Mouse (Mus musculus) ES-Bruce4 (cell line): Measurements from ENCODE around the gene Pck2. TPM values are rescaled to one million over a fixed set of nuclear protein-coding genes. Genes with fewer than 3 reads are reported as not detected.

Experiments
- H3K27ac ChIP-seq: 2 replicates; pipeline ENCODE4 v1.5.1; 2012; ENCODE audit warnings: low read length, inconsistent platforms; ENCODE audit not compliant: insufficient read depth
- H3K27me3 ChIP-seq: 2 replicates; pipeline ENCODE4 v1.6.1; 2012; ENCODE audit warnings: mild to moderate bottlenecking, low read length, inconsistent platforms; ENCODE audit not compliant: control insufficient read depth, poor library complexity, insufficient read depth, severe bottlenecking
- H3K36me3 ChIP-seq: 2 replicates; pipeline ENCODE4 v1.6.1; 2012; ENCODE audit warnings: inconsistent platforms, mild to moderate bottlenecking, low read length, moderate library complexity; ENCODE audit not compliant: control insufficient read depth, poor library complexity, insufficient read depth, severe bottlenecking
- H3K4me1 ChIP-seq: one replicate; pipeline ENCODE4 v1.8.1; 2011; ENCODE audit warnings: low read length; ENCODE audit not compliant: control insufficient read depth, insufficient read depth
- H3K4me3 ChIP-seq: 2 replicates; pipeline ENCODE4 v1.5.1; 2011; ENCODE audit warnings: low read depth, mild to moderate bottlenecking, low read length
- H3K9ac ChIP-seq: 2 replicates; pipeline ENCODE4 v1.6.1; 2012; ENCODE audit warnings: low read depth, mild to moderate bottlenecking, inconsistent platforms; ENCODE audit not compliant: poor library complexity, severe bottlenecking
- H3K9me3 ChIP-seq: replicated peaks from 2 replicates; pipeline ENCODE4 v1.6.1; 2012; ENCODE audit warnings: mild to moderate bottlenecking, low read length, inconsistent platforms; ENCODE audit not compliant: control insufficient read depth, poor library complexity, insufficient read depth, severe bottlenecking
- CTCF ChIP-seq: IDR thresholded peaks from one replicate; pipeline ENCODE4 v1.8.1; 2011; ENCODE audit warnings: low read depth, low read length
- EP300 ChIP-seq: IDR thresholded peaks from 2 replicates; pipeline ENCODE4 v1.6.1; 2011; ENCODE audit warnings: low read depth, low read length; ENCODE audit not compliant: insufficient read depth
- POLR2A ChIP-seq: IDR thresholded peaks from one replicate; pipeline ENCODE4 v1.8.1; 2011; ENCODE audit warnings: low read length; ENCODE audit not compliant: insufficient read depth
- polyA plus RNA-seq: library from polyadenylated mRNA; stranded (reverse); fragments of >200 nt; gene quantifications from 2 replicates; pipeline ENCODE4 v1.2.4, GENCODE M21; 2011; ENCODE audit warnings: low read depth; ENCODE audit not compliant: missing spikeins, insufficient read depth, insufficient read length

Gene Pck2
- polyA plus RNA-seq, 1 experiment = 21.2 TPM

GRCm38 (mm10) chr14:55561860-55562259 lies 21.8 kb downstream of the Pck2 start:
- Histone ChIP-seq H3K36me3 (peaks cover 3% of the 10 kb centered on the region; the same call in 1 of the 2 replicates), H3K27me3 (no peaks in the 10 kb centered on the region), H3K4me1 (no peaks in the 10 kb centered on the region), H3K9me3 (no peaks in the 10 kb centered on the region), H3K9ac (no peak overlapping the region), H3K4me3 (no peak overlapping the region), H3K27ac (no peak overlapping the region)
- TF ChIP-seq EP300 (no peak), CTCF (no peak), POLR2A (no peak)

DNA sequence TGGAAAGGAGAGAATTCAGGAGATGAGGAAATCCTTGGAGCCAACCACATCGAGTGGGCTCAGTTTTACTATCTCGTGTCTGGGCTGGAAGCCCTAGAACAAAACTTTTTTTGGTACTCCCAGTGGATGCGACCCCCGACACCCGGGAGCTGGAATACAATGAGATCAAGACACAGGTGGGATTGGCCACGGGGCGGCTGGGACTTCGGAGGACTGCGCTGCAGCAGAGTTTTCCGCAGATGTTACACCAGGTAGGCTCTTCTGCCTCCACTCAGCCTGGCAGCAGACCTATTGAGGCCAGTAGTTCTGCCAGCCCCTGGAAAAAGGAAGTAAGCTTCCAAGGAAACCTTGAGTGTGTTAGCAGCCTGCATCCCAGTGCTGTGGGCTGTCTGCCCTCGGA lies 23.2 kb downstream of the Pck2 start:
- Histone ChIP-seq H3K9me3 (no peaks in the 10 kb centered on the region), H3K36me3 (peaks cover 3% of the 10 kb centered on the region; the same call in 1 of the 2 replicates), H3K27me3 (no peaks in the 10 kb centered on the region), H3K4me1 (no peaks in the 10 kb centered on the region), H3K27ac (no peak overlapping the region), H3K4me3 (no peak overlapping the region), H3K9ac (no peak overlapping the region)
- TF ChIP-seq CTCF (no peak), POLR2A (no peak), EP300 (no peak)

GRCm38 (mm10) chr14:55565748-55566147 lies 25.7 kb downstream of the Pck2 start:
- Histone ChIP-seq H3K27ac (no peak overlapping the region), H3K4me1 (no peaks in the 10 kb centered on the region), H3K27me3 (no peaks in the 10 kb centered on the region), H3K4me3 (no peak overlapping the region), H3K9me3 (no peaks in the 10 kb centered on the region), H3K9ac (no peak overlapping the region), H3K36me3 (peaks cover 6% of the 10 kb centered on the region; the same call in 1 of the 2 replicates)
- TF ChIP-seq CTCF (no peak), POLR2A (no peak), EP300 (no peak)

DNA sequence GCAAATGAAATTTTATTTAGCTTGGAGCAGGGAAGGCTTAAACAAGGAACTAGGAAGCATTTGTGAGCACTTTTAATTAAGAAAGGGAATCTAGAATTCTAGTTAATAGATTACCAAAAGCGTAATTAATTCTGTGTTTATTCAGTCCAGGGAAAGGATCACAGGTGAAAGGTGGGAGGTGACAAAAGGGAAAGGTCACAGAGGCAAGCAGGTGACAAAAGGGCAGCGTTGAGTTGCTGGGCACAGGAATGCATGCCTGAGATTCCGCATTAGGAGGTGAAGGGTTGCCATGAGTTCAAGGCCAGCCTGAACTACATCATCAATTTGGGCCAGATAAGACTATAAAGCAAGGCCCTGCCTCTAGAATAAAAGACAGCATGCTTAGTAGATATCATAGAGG lies 27.4 kb downstream of the Pck2 start:
- peaks cover 6% of the 10 kb centered on the region; the same call in 1 of the 2 replicates for H3K36me3 ChIP-seq
- no peaks in the 10 kb centered on the region for H3K4me1 ChIP-seq
- no peak overlapping the region for H3K9ac ChIP-seq

DNA sequence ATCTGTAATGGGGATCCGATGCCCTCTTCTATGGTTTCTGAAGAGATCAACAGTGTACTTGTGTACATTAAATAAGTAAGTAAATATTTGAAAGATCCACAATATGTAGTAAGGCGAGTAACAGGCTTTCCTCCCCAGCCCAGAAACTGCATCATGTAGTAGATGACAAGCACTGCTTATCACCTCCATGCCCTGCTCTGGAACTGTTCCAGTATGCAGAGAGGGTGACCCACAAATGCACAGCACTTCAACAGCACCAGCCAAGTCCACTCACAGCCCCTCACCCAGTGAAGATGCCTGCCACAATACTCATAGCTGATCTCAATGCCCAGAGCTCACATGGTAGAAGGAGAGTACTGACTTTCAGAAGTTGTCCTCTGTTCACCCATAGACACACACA lies 30.5 kb downstream of the Pck2 start:
- Histone ChIP-seq H3K27ac (no peak overlapping the region), H3K27me3 (no peaks in the 10 kb centered on the region), H3K36me3 (0 out of 2 replicates have a peak, but pooled peaks cover 4% of the 10 kb centered on the region), H3K4me1 (peaks cover 2% of the 10 kb centered on the region), H3K4me3 (no peak overlapping the region), H3K9me3 (no peaks in the 10 kb centered on the region), H3K9ac (no peak overlapping the region)
- no peak for TF ChIP-seq CTCF

More for the DNA sequence above, 27.4 kb downstream of the Pck2 start:
- Histone ChIP-seq H3K27me3 (no peaks in the 10 kb centered on the region), H3K27ac (no peak overlapping the region), H3K4me3 (no peak overlapping the region), H3K9me3 (no peaks in the 10 kb centered on the region)
- no peak for TF ChIP-seq EP300
- TF ChIP-seq POLR2A = no peak
- no peak for TF ChIP-seq CTCF

DNA sequence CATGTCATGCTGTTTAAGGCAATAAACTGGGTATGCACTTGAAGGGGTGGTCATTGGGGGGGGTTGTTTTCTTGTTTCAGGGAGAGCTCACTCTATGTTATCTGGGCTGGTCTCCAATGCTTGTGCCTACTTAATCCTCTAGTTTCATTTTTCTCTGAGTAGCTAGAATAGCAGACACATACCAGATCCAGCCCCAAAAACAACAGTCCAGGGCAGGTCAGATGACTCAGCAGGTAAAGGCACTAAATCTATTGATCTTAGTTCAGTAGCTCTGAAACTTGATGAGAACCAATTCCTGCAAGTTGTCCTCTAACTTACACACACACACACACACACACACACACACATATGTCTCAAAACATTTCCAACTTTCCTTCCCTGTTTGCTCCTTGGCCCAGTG lies 31.7 kb downstream of the Pck2 start:
- no peak overlapping the region for H3K4me3 ChIP-seq
- no peak for TF ChIP-seq EP300
- no peak for TF ChIP-seq CTCF
- no peak for TF ChIP-seq POLR2A
- H3K9me3 ChIP-seq = no peaks in the 10 kb centered on the region
- peaks cover 6% of the 10 kb centered on the region for H3K4me1 ChIP-seq
- no peaks in the 10 kb centered on the region for H3K27me3 ChIP-seq
- H3K27ac ChIP-seq = no peak overlapping the region
- no peak overlapping the region for H3K9ac ChIP-seq
- H3K36me3 ChIP-seq = 0 out of 2 replicates have a peak, but pooled peaks cover 4% of the 10 kb centered on the region
